In genomic region chr11:79339808-79340781, GRCm38 (mm10) we compare ENCODE assay signal across 8 mouse cellular contexts. TPM values are rescaled to one million over a fixed set of nuclear protein-coding genes. Genes with fewer than 3 reads are reported as not detected.
DNase-seq lines count a peak whose midpoint lies in the region; ATAC-seq and TF ChIP-seq lines count a peak whose summit lies in the region.

No protein-coding gene starts in this region.

- peak overlapping the region; percentile 58; the same call in 1 of the 2 replicates for H3K27ac ChIP-seq in ES-E14 (ENCODE audit: insufficient read depth, low read depth, low read length, poor library complexity, severe bottlenecking)
- peak overlapping the region; percentile 92 for H3K27ac ChIP-seq in embryonic facial prominence, embryonic 15.5 days (replicated peaks)
- H3K27ac ChIP-seq in heart, embryonic 16.5 days (ENCODE audit: low read length): peak overlapping the region; percentile 88
- peak overlapping the region; percentile 92 for H3K27ac ChIP-seq in lung, embryonic 15.5 days

- no peak for DNase-seq in ES-E14 (ENCODE audit: low read depth, low spot score)
- DNase-seq in adrenal gland, postnatal 14 days: peak; percentile 72
- peak; percentile 17 to 59 for DNase-seq in kidney, postnatal 36 days
- peak; percentile 66 for DNase-seq in retina, postnatal 1 day

- under 1% methylated on average over 40 of the region's 63 CpGs for WGBS in embryonic facial prominence, embryonic 15.5 days
- under 1% methylated on average over 49 of the region's 63 CpGs for WGBS in heart, embryonic 16.5 days
- WGBS in lung, embryonic 15.5 days: under 1% methylated on average over 17 of the region's 63 CpGs

- H3K4me3 ChIP-seq in ES-E14 (ENCODE audit: insufficient read depth in 1 of 2, low read depth in 1 of 2, low read length in 2 of 2, poor library complexity in 1 of 2, severe bottlenecking in 1 of 2): peak overlapping the region; percentile 83 to 98
- H3K4me3 ChIP-seq in embryonic facial prominence, embryonic 15.5 days (replicated peaks): peak overlapping the region; percentile 85
- peak overlapping the region; percentile 81 for H3K4me3 ChIP-seq in heart, embryonic 16.5 days (ENCODE audit: low read length)
- peak overlapping the region; percentile 87 for H3K4me3 ChIP-seq in lung, embryonic 15.5 days

- H3K4me2 ChIP-seq in embryonic facial prominence, embryonic 15.5 days (replicated peaks): peak overlapping the region; percentile 62
- H3K4me2 ChIP-seq in heart, embryonic 16.5 days (ENCODE audit: low read depth, low read length): peak overlapping the region; percentile 75
- H3K4me2 ChIP-seq in lung, embryonic 15.5 days: peak overlapping the region; percentile 71

- H3K36me3 ChIP-seq in ES-E14 (ENCODE audit: control insufficient read depth, insufficient read depth, low read length, poor library complexity, severe bottlenecking): no peaks in the 10 kb centered on the region; the same call in 1 of the 2 replicates
- H3K36me3 ChIP-seq in embryonic facial prominence, embryonic 15.5 days: peaks cover 3% of the 10 kb centered on the region; the same call in 1 of the 2 replicates
- no peaks in the 10 kb centered on the region for H3K36me3 ChIP-seq in heart, embryonic 16.5 days (ENCODE audit: control insufficient read depth, insufficient read depth)
- peaks cover 9% of the 10 kb centered on the region; the same call in 1 of the 2 replicates for H3K36me3 ChIP-seq in lung, embryonic 15.5 days

- peak overlapping the region; percentile 86 for H3K9ac ChIP-seq in ES-E14 (ENCODE audit: insufficient read depth, low read depth, low read length, poor library complexity, severe bottlenecking)
- peak overlapping the region; percentile 73 for H3K9ac ChIP-seq in embryonic facial prominence, embryonic 15.5 days
- peak overlapping the region; percentile 93 for H3K9ac ChIP-seq in heart, embryonic 16.5 days (ENCODE audit: low read length)
- peak overlapping the region; percentile 92 for H3K9ac ChIP-seq in lung, embryonic 15.5 days

- H3K4me1 ChIP-seq in ES-E14 (ENCODE audit: control insufficient read depth in 2 of 2, insufficient read depth in 2 of 2, low read length in 2 of 2, poor library complexity in 1 of 2): no peaks in the 10 kb centered on the region; a peak in 1 of 4 replicates
- H3K4me1 ChIP-seq in embryonic facial prominence, embryonic 15.5 days: peaks cover 17% of the 10 kb centered on the region
- H3K4me1 ChIP-seq in heart, embryonic 16.5 days (ENCODE audit: control insufficient read depth, insufficient read depth, low read length): peaks cover 19% of the 10 kb centered on the region
- peaks cover 16% of the 10 kb centered on the region for H3K4me1 ChIP-seq in lung, embryonic 15.5 days

- ATAC-seq in embryonic facial prominence, embryonic 15.5 days (ENCODE audit: insufficient number of reproducible peaks, low FRiP score, low TSS enrichment, low read depth): peak; percentile 86
- peak; percentile 68 for ATAC-seq in heart, embryonic 16.5 days (replicated peaks; ENCODE audit: extremely low read depth, insufficient read depth, low FRiP score)
- peak; percentile 83 for ATAC-seq in lung, embryonic 15.5 days (ENCODE audit: borderline replicate concordance, extremely low read depth, low FRiP score, low TSS enrichment)
- no peak for ATAC-seq in monocyte, adult 5-6 weeks (replicated peaks; ENCODE audit: insufficient number of reproducible peaks, low FRiP score, low TSS enrichment, poor library complexity, severe bottlenecking)

- in situ Hi-C loops in ES-E14 (cut with MboI; ENCODE audit: low sequenced_read_pairs in 2 of 2, unreplicated experiment in 2 of 2): no loop called here

- no peaks in the 10 kb centered on the region for H3K27me3 ChIP-seq in embryonic facial prominence, embryonic 15.5 days
- no peaks in the 10 kb centered on the region for H3K27me3 ChIP-seq in heart, embryonic 16.5 days (ENCODE audit: control insufficient read depth, insufficient read depth, low read length)
- H3K27me3 ChIP-seq in lung, embryonic 15.5 days: no peaks in the 10 kb centered on the region

- H3K9me3 ChIP-seq in ES-E14 (ENCODE audit: control insufficient read depth, insufficient read depth, low read depth, low read length): no peaks in the 10 kb centered on the region
- no peaks in the 10 kb centered on the region for H3K9me3 ChIP-seq in embryonic facial prominence, embryonic 15.5 days (replicated peaks)
- 0 out of 2 replicates have a peak, but pooled peaks cover 3% of the 10 kb centered on the region for H3K9me3 ChIP-seq in heart, embryonic 16.5 days (replicated peaks; ENCODE audit: control insufficient read depth, low read length)
- H3K9me3 ChIP-seq in lung, embryonic 15.5 days: no peaks in the 10 kb centered on the region

TF ChIP-seq in ES-E14, 5 proteins besides CTCF, POLR2A, EP300 and RAD21:
- TF ChIP-seq ZC3H11A (IDR thresholded peaks at IDR 0.05; ENCODE audit: borderline replicate concordance, low read depth, low read length) (no peak), ZNF384 (IDR thresholded peaks at IDR 0.05; ENCODE audit: low read depth, low read length) (no peak), CHD2 (IDR thresholded peaks at IDR 0.05; ENCODE audit: low read depth, low read length) (no peak), MAFK (IDR thresholded peaks at IDR 0.05; ENCODE audit: insufficient read depth, low read depth, low read length) (no peak), HCFC1 (IDR thresholded peaks at IDR 0.05; ENCODE audit: borderline replicate concordance, insufficient read depth, low read length) (no peak)

RNA-seq across cellular contexts. Expression of gene Nf1, which starts 0.6 kb away (rescaled TPM):
- 15.3 and 16.7 TPM in 2 replicates for total RNA-seq in ES-E14 (2012; rRNA removed)
- 58.9 and 62.3 TPM in 2 replicates for total RNA-seq in adrenal gland, postnatal 14 days (2021)
- 6.1 and 6.4 TPM in 2 replicates for polyA plus RNA-seq in embryonic facial prominence, embryonic 15.5 days (2015; fragmentation: Nextera tagmentation; extraction: Ambion mirVana)
- polyA plus RNA-seq in heart, embryonic 16.5 days (2015; fragmentation: Nextera tagmentation; extraction: Ambion mirVana): 3.4 and 3.8 TPM in 2 replicates
- 5.3 and 6.3 TPM in 2 replicates for polyA plus RNA-seq in lung, embryonic 15.5 days (2015; fragmentation: Nextera tagmentation; extraction: Ambion mirVana)
- total RNA-seq in monocyte, adult 5-6 weeks (2017): 13.7 to 20.7 TPM (median 16.1 TPM) in 3 replicates

RNA-seq across cellular contexts. Expression of gene Gm9964, which starts 43.4 kb away (rescaled TPM):
- not detected in 2 replicates for total RNA-seq in ES-E14 (2012; rRNA removed)
- total RNA-seq in adrenal gland, postnatal 14 days (2021): not detected in 2 replicates
- polyA plus RNA-seq in embryonic facial prominence, embryonic 15.5 days (2015; fragmentation: Nextera tagmentation; extraction: Ambion mirVana): not detected in 2 replicates
- not detected in 2 replicates for polyA plus RNA-seq in heart, embryonic 16.5 days (2015; fragmentation: Nextera tagmentation; extraction: Ambion mirVana)
- 0.21 TPM in 1 of 2 replicates, not detected in the other for polyA plus RNA-seq in lung, embryonic 15.5 days (2015; fragmentation: Nextera tagmentation; extraction: Ambion mirVana)
- not detected in 3 replicates for total RNA-seq in monocyte, adult 5-6 weeks (2017)
